Mouse (Mus musculus) cerebellum, adult 9-10 months (tissue): Measurements from ENCODE around the gene Smyd1.

Source experiments
- DNase-seq: peaks from one replicate; pipeline ENCODE4 v3.0.0; 2022

The Smyd1 gene

DNA sequence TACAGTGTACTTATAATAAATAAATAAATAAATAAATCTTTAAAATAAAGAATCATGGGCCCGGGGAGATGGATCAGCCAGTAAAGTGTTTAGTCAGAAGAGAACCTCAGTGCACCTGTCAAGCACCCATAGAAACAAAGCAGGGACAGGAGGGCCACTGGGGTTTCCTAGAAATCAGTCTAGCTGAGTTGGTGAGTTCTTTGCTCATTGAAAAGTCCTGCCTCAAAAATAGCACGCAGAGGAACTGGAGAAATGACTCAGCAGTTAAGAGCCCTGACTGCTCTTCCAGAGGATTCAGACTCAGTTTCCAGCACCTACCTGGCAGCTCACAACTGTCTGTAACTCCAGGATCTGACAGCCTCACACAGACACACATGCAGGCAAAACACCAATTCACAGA lies 63.5 kb downstream of the Smyd1 start:
- DNase-seq = no peak

DNA sequence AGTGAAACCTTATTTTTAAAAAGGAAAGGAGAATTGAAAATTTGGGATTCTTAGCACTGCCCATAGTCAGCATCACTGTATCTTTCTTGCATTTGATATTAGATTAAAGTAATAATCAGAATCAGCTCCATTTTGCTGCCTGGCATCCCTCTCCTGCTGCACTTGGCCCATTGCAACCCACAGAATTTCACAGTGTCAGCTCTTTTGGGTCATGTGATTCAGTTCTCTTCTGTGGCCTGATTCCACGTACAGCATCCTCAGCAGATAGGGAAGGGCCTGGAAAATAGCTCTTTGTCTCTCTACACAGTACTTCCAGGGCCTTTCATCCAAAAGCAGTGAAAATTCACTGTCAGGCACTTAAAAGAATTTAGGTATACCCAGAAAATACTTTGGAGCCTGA lies 64.7 kb downstream of the Smyd1 start:
- no peak for DNase-seq

DNA sequence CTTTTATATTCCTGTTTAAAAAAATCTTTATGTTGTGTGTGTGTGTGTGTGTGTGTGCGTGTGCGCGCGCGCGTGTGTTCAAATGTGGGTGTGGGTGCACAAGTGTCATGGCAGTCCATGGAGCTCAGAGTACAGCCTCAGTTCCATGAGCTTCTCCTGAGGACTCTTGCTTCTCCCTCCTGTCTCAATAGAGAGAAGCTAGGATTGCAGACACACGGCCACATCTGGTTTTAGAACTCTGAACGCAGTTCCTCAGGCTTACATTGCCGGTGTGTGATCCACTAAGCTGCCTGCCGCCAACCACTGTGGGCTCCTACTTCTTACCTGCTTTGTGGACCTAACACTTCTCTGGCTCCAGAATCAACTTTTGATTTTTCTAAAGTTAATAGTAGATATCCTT lies 65.9 kb downstream of the Smyd1 start:
- DNase-seq = no peak

DNA sequence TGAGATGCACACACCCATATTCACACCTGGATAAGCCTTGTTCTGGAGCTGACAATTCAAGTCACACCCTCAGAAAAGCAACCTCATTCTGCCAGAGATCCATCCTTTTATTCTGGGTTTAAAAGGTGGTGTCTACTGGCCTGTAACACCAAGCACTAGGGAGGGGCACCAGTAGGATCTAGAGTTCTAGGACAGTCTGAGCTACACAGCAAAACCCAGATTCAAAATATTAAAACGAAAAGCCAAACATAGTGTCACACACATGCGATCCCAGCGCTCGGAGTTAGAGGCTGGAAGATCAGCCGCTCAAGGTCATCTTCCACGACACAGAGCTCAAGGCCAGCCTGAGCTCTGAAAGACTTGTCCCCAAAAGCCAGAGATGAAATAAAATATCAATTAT lies 67.6 kb downstream of the Smyd1 start:
- no peak for DNase-seq

DNA sequence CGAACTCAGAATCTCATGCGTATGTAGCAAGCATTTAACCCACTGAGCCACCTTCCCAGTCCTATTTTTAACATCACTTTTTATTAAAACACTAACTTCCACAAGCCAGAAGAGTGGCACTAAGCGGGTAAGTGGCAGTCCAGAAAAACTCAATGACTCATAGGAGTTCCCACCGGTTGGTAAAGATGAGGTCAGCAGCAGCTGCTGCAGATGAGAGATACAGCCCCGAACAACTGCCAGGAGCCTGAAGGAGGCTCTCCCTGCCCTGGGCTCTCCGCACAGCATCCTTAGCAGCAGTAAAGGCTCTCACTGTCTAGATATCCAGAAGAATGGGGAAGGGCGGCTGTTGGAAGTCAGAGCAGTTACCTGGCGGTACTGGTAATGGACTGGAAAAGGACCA lies 71.1 kb downstream of the Smyd1 start:
- DNase-seq = no peak

DNA sequence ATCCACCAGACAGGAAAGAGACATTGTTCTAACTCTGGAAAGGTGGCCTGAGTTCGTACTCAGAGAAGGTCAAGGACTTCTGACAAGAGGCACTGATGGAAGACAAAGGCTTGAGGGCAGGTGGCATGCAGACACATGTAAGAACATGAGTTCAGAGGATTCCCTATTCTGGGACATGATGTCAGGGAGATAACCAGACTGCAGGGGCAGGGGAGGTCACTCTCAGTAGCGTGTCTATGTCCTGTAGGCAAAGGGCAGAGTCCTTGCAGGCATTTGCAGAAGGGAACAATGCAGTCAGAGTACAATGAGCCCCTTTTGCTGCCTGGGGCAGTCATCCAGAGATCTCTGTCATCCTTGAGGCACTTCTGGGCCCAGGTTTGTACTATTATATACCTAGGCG lies 72.4 kb downstream of the Smyd1 start:
- no peak for DNase-seq

DNA sequence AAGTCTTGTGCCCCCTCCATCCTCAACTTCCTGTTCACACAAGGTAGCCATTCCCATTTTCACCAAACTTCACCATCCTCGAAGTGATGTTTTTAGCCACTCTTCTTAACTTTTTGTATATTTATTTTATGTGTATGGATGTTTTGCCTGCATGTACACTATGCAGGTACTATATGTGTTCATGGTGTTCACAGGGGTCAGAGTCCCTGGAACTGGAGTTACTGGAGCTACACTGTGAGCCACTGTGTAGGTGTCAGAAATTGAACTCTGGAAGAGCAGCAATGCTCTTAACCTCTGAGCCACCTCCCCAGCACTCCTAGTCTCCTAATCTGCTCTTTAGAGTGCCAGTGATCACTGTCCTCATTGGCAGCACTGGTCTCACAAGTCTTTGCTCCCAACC lies 73.6 kb downstream of the Smyd1 start:
- no peak for DNase-seq

DNA sequence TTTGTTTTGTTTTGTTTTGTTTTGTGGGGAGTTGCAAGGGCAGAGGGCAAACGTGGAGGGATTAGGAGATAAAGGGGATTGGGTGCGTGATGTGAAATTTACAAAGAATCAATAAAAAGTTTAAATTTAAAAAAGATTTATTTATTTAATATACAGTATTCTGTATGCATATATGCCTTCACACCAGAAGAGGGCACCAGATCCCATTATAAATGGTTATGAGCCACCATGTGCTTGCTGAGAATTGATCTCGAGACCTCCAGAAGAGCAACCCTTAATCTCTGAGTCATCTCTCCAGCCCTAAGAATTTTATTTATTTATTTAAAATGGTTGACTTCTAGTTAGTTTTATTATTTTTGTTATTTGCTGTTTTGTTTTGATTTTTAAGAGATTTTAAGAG lies 78.8 kb downstream of the Smyd1 start:
- DNase-seq = no peak

DNA sequence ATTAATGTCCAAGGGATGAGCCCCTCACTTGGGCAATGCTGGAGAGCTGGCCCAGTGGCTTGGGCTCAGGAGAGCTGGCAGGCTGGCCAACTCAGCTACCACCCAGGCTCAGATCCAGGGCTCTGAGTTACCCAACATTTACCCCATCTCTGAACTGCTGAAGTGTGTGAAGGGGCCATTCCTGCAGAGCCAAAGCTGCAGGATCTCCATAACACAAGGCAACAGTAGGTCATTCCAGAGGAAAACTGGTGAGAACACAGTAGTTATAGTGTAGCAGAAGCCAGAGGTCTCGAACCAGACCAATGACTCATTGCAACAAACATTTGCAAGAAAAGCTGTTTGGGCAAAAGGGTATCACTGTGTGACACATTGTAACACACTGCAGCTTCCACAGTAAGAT lies 79.2 kb downstream of the Smyd1 start:
- no peak for DNase-seq

DNA sequence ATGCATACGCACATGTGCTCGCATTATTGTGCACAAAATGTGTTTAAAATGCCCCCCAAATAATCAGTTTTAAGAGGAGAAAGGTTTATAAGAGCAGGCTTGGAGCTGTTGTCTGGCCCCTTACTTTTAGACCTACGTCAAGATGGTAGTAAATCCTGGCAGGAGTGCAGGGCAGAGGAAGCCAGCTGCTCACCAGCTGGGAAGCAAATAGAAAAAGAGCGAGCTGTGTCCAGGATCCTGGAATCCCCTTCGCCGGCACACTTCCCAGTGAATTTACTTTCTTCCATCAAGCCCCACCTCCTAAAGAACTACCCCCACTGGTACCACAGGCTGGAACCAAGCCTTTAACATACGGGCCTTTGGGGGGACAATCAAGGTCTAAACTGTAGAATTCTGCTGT lies 81.2 kb downstream of the Smyd1 start:
- no peak for DNase-seq

DNA sequence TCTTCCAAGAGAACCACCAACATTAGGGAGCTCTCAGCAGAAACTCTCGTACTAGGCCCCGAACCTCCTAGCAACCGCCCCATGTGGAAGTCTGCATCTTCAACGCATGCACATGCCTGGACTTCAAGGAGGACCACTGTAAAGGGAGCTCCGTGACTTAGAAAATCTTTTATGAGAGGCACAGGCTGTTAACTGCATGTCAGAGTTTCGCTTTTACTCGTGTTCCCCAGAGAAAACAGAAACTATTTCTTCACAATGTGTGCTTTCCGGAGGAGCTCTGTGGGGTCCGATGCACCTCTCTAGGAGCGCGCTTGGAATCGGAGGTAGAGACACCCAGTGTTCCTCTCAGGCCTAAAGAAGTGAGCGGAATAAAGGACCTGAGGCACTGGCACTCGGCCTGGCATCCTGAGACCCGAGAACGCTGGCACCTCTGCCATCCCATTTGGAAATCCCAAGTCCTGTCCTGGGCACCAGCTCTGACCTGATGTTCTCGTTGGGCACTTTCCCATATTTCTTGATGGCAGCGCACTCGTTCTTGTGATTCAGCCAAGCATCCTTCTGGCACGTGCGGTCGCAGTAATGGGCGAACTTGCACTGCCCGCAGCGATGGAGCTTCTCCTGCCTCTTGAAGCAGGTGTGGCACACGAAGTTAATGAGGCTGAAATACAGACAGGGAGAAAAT lies 82.8 kb downstream of the Smyd1 start:
- DNase-seq = no peak

DNA sequence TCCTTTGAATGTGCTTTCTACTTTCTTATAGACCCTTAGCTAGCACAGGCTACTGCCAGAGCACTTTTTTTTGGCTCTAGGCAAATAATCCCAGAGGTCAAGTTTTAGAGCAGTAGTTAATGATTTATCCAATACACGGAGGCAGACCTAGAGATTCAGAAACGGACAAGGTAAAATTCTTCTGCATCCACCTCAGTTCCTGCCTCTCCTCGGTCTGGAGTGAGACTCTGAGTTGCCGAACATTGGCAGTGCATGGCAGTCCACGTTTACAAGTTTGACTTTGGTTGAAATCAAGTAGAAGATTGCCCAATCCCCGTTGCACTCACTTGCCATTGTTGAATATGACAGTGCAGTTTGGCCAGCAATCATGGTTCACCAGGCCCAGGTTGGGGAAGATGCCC lies 85.0 kb downstream of the Smyd1 start:
- no peak for DNase-seq

DNA sequence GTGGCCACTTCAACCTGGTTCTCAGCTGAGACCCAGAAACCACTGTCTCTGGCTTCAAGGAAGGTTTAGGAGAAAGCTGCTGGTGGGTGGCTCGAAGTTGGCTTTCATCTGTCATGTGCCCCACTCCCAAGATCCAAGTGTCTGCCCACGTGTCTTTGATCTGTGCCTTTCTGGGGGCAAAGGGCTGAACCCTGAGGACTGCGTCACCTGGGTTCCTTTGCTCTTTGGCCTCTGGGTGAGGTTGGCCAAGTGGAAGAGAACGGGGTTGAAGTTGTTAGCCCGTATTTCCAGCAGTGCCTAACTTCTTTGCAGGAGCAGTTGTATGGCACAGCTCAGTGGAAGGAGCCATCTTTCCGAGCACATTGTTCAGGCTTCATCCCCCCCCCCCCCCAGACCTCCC lies 85.5 kb downstream of the Smyd1 start:
- DNase-seq = no peak

DNA sequence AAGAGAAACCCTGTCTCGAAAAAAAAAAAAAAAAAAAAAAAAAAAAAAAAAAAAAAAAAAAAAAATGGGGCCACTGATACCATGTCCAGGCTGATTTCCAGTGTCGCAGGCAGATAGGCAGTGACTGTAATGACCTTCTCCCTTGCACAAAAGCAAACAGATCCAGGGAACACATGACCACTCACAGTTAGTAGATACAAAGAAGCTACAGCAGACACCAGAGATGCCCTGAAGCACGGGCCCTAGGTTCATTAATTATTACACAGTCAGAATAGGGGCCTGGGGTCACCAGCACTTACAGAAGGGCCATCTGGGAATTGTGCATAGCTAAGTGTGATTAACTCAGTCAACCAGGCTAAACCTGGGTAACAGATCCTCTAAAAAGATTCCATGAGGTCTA lies 86.1 kb downstream of the Smyd1 start:
- DNase-seq = no peak

DNA sequence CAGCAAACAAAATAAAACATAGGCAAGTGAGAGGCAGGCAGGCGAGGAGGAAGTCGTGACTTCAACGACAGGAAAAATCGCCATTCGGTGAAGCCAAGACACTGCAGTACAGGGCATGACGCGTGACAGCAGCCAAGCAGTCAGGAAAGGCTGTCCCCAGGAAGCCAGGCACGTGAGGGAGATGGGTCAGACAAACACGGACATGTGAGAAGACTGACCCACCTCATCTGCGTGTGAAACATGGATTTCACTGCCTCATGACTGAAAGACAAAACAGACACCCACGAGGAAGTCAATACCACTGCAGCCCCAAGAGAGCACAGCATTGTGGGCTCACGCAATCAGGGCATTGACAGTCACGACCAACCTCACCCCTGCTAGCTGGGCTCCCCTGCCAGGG lies 86.9 kb downstream of the Smyd1 start:
- no peak for DNase-seq

DNA sequence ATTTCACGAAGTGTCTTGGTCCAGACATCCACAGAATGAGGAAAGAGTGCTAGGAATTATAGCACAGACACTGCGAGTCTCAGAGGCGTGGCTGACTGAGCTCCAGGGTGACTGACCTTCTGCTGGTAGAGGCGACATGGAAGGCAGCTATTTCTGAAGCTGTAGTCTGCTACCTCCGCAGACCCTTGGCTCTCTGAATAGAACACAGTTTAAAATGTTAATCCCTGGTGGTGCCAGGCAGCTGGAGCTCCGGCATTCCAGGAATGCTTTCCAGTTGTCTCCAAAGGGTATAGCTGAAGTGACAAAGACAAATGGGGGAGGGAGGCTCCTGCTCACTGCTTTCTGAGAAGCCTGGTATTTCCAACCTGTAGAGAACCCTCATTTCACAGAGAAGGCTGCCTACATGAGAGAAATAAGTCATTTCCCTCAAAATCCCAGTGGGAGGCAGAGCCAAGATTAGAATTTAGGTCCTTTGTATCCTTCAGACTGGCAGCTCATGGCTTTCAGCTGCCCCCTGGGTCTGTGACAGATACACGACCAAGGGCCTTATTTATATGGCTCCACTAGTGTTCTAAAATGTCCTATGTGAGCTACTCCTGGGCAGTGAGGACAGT lies 94.8 kb downstream of the Smyd1 start:
- no peak for DNase-seq

DNA sequence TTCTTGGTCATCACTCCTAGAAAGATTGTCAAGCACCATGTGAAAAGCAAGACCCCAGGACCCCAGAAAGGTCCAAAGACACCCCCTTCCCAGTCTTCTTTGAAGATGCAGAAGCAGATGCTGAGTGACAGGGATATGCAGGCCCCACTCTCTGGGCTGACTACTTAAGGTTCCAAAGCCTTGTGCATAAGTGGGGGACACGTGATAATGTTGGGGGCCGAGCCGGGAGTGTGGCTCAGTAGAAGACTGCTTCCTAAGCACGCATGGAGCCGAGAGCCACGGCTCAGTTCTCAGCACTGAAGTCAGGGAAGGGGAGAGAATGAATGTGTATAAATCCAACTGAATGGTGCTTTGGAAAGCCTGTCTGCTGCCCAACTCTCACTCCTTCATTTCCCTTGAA lies 95.5 kb downstream of the Smyd1 start:
- no peak for DNase-seq

DNA sequence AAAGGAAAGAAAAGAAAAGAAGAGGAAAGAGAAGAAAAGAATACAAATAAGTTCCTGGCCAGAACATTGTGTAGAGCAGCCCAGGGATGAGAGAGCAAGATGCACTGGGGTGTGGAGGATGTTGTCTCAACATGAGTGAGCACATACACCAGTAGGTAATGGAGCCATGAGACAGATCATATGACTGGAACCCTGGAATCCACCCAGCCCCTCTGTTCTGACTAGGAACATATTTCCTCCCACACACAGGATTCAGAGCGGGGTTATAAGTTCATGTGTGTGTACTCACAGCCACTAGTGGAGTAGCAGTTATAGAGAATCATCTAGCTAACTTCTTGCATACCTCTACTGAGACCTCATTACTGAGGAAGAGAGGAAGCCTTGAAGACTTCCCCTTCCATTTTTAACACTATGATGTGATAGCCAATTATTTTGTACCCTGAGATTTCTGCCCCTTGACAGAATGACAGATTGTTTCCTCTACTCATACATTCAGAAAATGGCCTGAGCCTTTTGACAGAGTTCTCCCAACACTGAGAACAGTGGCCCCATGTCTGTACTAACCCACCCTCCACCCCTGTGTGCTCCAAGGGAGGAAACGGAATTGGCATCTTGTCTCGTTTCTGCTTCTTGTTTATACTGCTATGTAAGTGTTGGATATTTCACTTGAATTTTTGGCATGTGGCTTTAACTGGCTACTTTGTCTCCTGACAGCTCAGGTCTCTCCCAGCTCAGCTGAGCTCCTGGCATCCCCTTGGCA lies 97.7 kb downstream of the Smyd1 start:
- no peak for DNase-seq

DNA sequence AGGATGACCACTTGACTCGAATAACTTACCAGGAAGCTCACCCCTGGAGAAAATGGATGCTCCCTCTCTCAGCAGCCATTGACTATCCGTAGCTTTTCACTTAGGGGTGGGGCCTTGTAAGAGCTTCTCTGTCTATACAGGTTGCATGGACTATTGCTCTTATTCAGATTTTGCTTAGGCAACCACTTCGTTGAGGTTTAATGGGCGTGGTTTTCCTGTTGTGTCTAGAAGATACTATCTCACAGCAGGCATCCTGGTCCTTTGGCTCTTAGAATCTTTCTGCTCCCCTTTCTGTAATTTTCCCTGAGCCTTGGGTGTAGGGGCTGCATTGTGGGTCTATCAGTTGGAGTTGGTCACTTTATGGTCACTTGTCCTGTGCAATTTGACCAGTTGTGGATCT lies 100.5 kb downstream of the Smyd1 start:
- DNase-seq = no peak

DNA sequence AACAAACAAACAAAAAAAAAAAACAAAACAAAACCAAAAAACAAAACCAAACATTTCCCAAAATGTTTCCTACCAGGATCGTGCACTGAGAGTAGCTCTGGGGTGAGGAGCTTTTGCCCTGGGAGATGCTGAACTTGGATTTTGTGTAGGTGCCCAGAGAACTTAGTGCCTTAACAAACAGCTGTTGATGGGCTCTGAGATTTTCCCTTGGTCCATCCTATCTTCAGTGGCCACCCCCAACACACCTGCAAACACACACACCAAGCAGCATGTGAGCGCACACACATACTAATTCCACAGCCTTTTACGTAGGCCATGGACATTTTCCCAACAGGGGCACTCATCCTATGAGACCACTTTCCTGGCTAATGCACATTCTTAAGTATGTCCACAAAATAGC lies 109.6 kb downstream of the Smyd1 start:
- DNase-seq = no peak

DNA sequence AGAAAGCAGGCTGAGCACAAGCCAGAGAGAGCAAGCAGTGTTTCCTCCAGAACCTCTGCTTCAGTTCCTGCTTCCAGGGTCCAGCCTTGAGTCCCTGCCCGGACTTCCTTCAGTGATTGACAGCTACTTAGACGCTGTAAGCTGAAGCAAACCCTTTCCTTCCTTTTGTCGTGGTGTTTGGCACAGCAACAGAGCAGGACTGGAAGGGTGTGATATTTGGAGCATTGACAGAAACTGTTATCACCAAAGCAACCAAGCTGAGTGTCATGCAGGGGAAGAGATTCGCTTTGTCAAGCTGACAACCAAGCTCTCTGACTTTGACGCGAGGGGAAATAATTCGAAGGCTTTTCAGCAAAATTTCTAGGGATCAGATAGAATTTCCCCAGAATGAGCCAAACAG lies 110.1 kb downstream of the Smyd1 start:
- no peak for DNase-seq

DNA sequence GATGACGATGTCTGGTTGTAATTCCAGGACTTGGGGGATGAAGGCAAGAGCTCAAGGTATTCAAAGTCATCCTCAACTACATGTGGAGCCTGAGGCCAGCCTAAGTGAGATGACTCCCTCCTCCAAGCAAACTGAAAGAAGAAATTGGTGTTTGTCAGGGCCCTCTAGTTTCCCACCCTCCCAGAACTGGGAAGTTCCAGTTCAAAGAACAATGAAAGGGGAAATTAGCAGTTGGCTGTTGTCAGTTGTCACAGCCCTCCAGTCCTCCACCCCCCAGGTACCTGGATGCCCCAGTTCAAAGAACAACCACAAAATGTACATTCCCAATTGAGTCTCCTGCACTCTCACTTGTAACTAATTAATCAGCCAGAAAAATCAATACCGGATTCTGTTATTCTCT lies 113.3 kb downstream of the Smyd1 start:
- DNase-seq = no peak

DNA sequence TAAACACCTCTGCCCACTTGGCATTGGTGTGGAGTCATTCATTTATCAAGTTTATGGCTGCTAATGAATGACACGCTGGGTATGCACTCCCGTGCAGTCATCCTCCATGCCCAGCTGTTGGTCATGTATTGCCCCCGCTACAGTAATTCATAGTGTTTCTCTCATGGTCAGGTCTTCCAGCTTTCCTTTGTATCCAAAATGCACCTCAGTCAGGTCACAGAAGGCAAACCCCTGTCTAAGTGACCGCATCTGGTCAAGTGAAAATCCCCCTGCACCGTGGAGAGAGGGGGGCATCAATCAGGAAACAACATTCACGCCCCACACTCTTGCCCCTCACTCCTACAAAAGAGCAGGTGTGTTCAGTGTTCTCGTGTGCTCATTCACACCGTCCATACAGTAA lies 117.9 kb downstream of the Smyd1 start:
- no peak for DNase-seq

DNA sequence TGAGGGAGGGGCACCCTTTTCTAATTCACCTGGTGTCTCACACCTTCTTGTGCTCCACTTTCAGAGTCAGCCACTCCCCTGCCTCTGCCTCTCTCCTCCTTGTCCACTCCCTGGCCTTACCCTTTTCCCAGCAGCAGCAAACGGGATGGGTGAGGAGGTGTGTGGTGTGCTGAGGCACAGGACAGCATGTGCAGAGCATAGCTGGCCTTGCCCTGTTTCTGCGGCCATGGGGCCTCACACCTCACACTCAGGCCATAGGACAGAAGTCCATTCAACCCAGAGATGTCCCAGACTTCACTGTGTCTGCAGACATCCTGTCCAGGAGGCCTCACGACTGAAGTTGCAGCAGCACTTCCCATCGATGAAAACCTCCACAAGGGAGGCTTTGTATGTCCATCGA lies 118.4 kb downstream of the Smyd1 start:
- no peak for DNase-seq

DNA sequence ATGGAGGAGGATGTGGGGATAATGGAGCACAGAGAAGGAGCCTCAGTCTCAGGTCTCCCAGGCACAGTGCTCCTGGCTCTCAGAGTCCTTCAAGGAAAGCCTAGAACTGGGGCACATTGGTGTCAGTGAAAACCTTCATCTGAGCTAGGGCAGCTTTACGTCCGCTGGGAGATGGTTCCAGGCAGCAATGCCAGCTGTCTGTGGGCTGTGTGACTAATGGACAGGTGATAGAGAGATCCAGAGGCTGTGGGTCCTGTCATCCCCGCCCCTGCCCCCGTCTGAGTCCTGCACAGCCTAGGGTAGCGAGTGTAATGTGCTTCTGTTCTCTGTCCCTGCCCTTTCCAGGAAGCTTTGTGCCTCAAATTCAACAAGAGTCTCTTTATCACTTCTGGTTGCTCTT lies 120.1 kb downstream of the Smyd1 start:
- DNase-seq = no peak
